Mouse (Mus musculus) olfactory bulb, adult 2 months (tissue): ENCODE data around the gene Cspg4.

Experiments used
- CTCF ChIP-seq: fragments of 200-500 bp; IDR thresholded peaks from 2 replicates; pipeline ENCODE4 v1.5.1; 2012; ENCODE audit warnings: low read depth, mild to moderate bottlenecking, low read length, moderate library complexity; ENCODE audit not compliant: insufficient read depth
- POLR2A ChIP-seq: fragments of 200-500 bp; IDR thresholded peaks from 2 replicates; pipeline ENCODE4 v1.6.1; 2012; ENCODE audit warnings: mild to moderate bottlenecking, low read depth, low read length, moderate library complexity; ENCODE audit not compliant: insufficient read depth

DNA sequence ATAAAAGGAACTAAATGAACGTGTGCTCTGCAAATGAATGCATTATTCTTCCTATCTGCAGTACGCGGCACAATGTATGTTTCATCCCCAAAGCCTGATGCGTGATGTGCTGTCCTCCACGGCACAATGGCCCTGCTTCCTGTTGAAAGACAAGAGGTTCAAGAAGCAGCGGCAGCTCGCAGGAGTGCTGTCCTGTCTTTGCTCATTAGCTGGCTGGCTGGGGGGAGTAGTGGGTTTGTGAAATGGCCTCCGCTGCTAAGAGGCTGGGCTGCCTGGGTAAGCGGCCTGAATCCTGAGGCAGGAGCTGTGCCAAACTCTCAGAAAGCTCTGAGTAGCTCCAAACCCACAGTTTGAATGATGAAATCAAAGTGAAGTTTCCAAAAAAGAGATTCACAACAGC is 36.7 kb upstream of the Cspg4 start:
- TF ChIP-seq CTCF (no peak), POLR2A (no peak)
